Mouse (Mus musculus): ENCODE measurements at regions not wholly inside any gene's neighbourhood (a gene's known extent, or its start where the extent isn't known, plus 50 kb on each side); places are given as distances from the start of the nearest gene placed in this dataset.

- TF ChIP-seq POLR2A (IDR thresholded peaks at IDR 0.05; ENCODE audit: low read depth, low read length) = no peak
- TF ChIP-seq CTCF (IDR thresholded peaks at IDR 0.05; ENCODE audit: borderline replicate concordance, insufficient read depth, low read length) = no peak
- Histone ChIP-seq H3K4me3 (ENCODE audit: insufficient read depth, low read length) (no peak overlapping the region), H3K27ac (ENCODE audit: insufficient read depth, low read length) (no peak overlapping the region), H3K4me1 (ENCODE audit: control insufficient read depth, insufficient read depth, low read length) (no peaks in the 10 kb centered on the region)
Observed at GRCm38 (mm10) chr7:136511389-136511788, 383.0 kb upstream of the Mgmt start.

- Histone ChIP-seq H3K27ac (ENCODE audit: insufficient read depth, low read length) (no peak overlapping the region), H3K4me1 (ENCODE audit: control insufficient read depth, insufficient read depth, low read length) (no peaks in the 10 kb centered on the region), H3K4me3 (ENCODE audit: insufficient read depth, low read length) (no peak overlapping the region)
- TF ChIP-seq POLR2A (IDR thresholded peaks at IDR 0.05; ENCODE audit: low read depth, low read length) (no peak), CTCF (IDR thresholded peaks at IDR 0.05; ENCODE audit: borderline replicate concordance, insufficient read depth, low read length) (no peak)
Observed at GRCm38 (mm10) chr7:136515376-136515775, 379.0 kb upstream of the Mgmt start.

GRCm38 (mm10) chr7:136525821-136526220, 368.6 kb upstream of the Mgmt start:
- Histone ChIP-seq H3K4me1 (ENCODE audit: control insufficient read depth, insufficient read depth, low read length) (no peaks in the 10 kb centered on the region), H3K27ac (ENCODE audit: insufficient read depth, low read length) (no peak overlapping the region), H3K4me3 (ENCODE audit: insufficient read depth, low read length) (no peak overlapping the region)
- TF ChIP-seq CTCF (IDR thresholded peaks at IDR 0.05; ENCODE audit: borderline replicate concordance, insufficient read depth, low read length) = no peak
- TF ChIP-seq POLR2A (IDR thresholded peaks at IDR 0.05; ENCODE audit: low read depth, low read length) = no peak

- TF ChIP-seq CTCF (IDR thresholded peaks at IDR 0.05; ENCODE audit: borderline replicate concordance, insufficient read depth, low read length) (no peak), POLR2A (IDR thresholded peaks at IDR 0.05; ENCODE audit: low read depth, low read length) (no peak)
- no peak overlapping the region for H3K27ac ChIP-seq (ENCODE audit: insufficient read depth, low read length)
- no peak overlapping the region for H3K4me3 ChIP-seq (ENCODE audit: insufficient read depth, low read length)
- H3K4me1 ChIP-seq (ENCODE audit: control insufficient read depth, insufficient read depth, low read length) = no peaks in the 10 kb centered on the region
Observed at GRCm38 (mm10) chr7:136530006-136530785, 364.2 kb upstream of the Mgmt start.

- H3K27ac ChIP-seq (ENCODE audit: insufficient read depth, low read length) = no peak overlapping the region
- TF ChIP-seq CTCF (IDR thresholded peaks at IDR 0.05; ENCODE audit: borderline replicate concordance, insufficient read depth, low read length) = no peak
- TF ChIP-seq POLR2A (IDR thresholded peaks at IDR 0.05; ENCODE audit: low read depth, low read length) = no peak
- H3K4me3 ChIP-seq (ENCODE audit: insufficient read depth, low read length) = no peak overlapping the region
- no peaks in the 10 kb centered on the region for H3K4me1 ChIP-seq (ENCODE audit: control insufficient read depth, insufficient read depth, low read length)
Observed at GRCm38 (mm10) chr7:136531301-136531700, 363.1 kb upstream of the Mgmt start.

GRCm38 (mm10) chr7:136541876-136542655, 352.3 kb upstream of the Mgmt start:
- H3K27ac ChIP-seq (ENCODE audit: insufficient read depth, low read length) = no peak overlapping the region
- no peaks in the 10 kb centered on the region for H3K4me1 ChIP-seq (ENCODE audit: control insufficient read depth, insufficient read depth, low read length)
- TF ChIP-seq POLR2A (IDR thresholded peaks at IDR 0.05; ENCODE audit: low read depth, low read length) (no peak), CTCF (IDR thresholded peaks at IDR 0.05; ENCODE audit: borderline replicate concordance, insufficient read depth, low read length) (no peak)
- no peak overlapping the region for H3K4me3 ChIP-seq (ENCODE audit: insufficient read depth, low read length)

- TF ChIP-seq POLR2A (IDR thresholded peaks at IDR 0.05; ENCODE audit: low read depth, low read length) (no peak), CTCF (IDR thresholded peaks at IDR 0.05; ENCODE audit: borderline replicate concordance, insufficient read depth, low read length) (no peak)
- Histone ChIP-seq H3K4me1 (ENCODE audit: control insufficient read depth, insufficient read depth, low read length) (no peaks in the 10 kb centered on the region), H3K27ac (ENCODE audit: insufficient read depth, low read length) (no peak overlapping the region), H3K4me3 (ENCODE audit: insufficient read depth, low read length) (no peak overlapping the region)
Observed at GRCm38 (mm10) chr7:136542896-136543295, 351.5 kb upstream of the Mgmt start.

GRCm38 (mm10) chr7:136547837-136548236, 346.6 kb upstream of the Mgmt start:
- Histone ChIP-seq H3K4me3 (ENCODE audit: insufficient read depth, low read length) (no peak overlapping the region), H3K27ac (ENCODE audit: insufficient read depth, low read length) (no peak overlapping the region), H3K4me1 (ENCODE audit: control insufficient read depth, insufficient read depth, low read length) (no peaks in the 10 kb centered on the region)
- TF ChIP-seq CTCF (IDR thresholded peaks at IDR 0.05; ENCODE audit: borderline replicate concordance, insufficient read depth, low read length) (no peak), POLR2A (IDR thresholded peaks at IDR 0.05; ENCODE audit: low read depth, low read length) (no peak)

- H3K4me1 ChIP-seq (ENCODE audit: control insufficient read depth, insufficient read depth, low read length) = no peaks in the 10 kb centered on the region
- TF ChIP-seq POLR2A (IDR thresholded peaks at IDR 0.05; ENCODE audit: low read depth, low read length) = no peak
- TF ChIP-seq CTCF (IDR thresholded peaks at IDR 0.05; ENCODE audit: borderline replicate concordance, insufficient read depth, low read length) = no peak
- H3K27ac ChIP-seq (ENCODE audit: insufficient read depth, low read length) = no peak overlapping the region; the same call in 1 of the 2 replicates
- H3K4me3 ChIP-seq (ENCODE audit: insufficient read depth, low read length) = no peak overlapping the region
Observed at GRCm38 (mm10) chr7:136556436-136556835, 338.0 kb upstream of the Mgmt start.

GRCm38 (mm10) chr7:136559536-136559935, 334.9 kb upstream of the Mgmt start:
- Histone ChIP-seq H3K4me1 (ENCODE audit: control insufficient read depth, insufficient read depth, low read length) (no peaks in the 10 kb centered on the region), H3K4me3 (ENCODE audit: insufficient read depth, low read length) (no peak overlapping the region), H3K27ac (ENCODE audit: insufficient read depth, low read length) (no peak overlapping the region)
- no peak for TF ChIP-seq POLR2A (IDR thresholded peaks at IDR 0.05; ENCODE audit: low read depth, low read length)
- no peak for TF ChIP-seq CTCF (IDR thresholded peaks at IDR 0.05; ENCODE audit: borderline replicate concordance, insufficient read depth, low read length)

Measured in embryonic fibroblast, embryonic 13.5 days (primary cell).